Mouse (Mus musculus): ENCODE data around the gene Epb41l5. TPM values are rescaled to one million over a fixed set of nuclear protein-coding genes. Genes with fewer than 3 reads are reported as not detected.

The Epb41l5 gene
- polyA plus RNA-seq, 1 experiment: 1.6 TPM

DNA sequence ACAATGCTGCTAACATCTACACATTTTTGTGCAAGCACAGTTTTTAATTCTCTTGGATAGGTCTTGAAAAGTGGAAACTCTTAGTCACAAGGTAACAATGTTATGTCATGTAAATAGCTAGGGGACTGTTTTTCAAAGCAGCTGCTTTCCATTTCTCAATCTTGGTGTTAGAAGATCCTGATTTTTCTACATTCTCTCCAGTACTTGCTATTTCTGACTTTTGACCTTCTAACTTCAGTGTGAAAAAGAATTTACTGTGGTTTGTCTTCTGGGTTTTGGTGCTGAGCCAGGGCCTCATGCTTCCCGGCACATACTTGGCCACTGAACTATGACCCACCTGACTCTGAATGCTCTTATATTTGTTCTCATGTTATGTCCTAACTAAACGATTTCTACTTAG, 8.8 kb downstream of the Epb41l5 start:
- Histone ChIP-seq H3K36me3 (ENCODE audit: control insufficient read depth, insufficient read depth, low read length) (no peaks in the 10 kb centered on the region), H3K4me3 (ENCODE audit: control insufficient read depth, insufficient read depth, low read length) (no peak overlapping the region), H3K27ac (ENCODE audit: control insufficient read depth, insufficient read depth, low read length) (no peak overlapping the region), H3K27me3 (ENCODE audit: control insufficient read depth, insufficient read depth, low read length) (no peaks in the 10 kb centered on the region), H3K4me1 (replicated peaks; ENCODE audit: control insufficient read depth, insufficient read depth, low read length) (no peaks in the 10 kb centered on the region)
- WGBS: 69% methylated on average over 2 of the region's 2 CpGs
- TF ChIP-seq CTCF (IDR thresholded peaks at IDR 0.05; ENCODE audit: borderline replicate concordance, control insufficient read depth, extremely low read depth, insufficient read depth, low read length, poor library complexity): no peak
- TF ChIP-seq POLR2A (IDR thresholded peaks at IDR 0.05; ENCODE audit: control insufficient read depth, extremely low read depth, insufficient read depth, low read length, poor library complexity): no peak
- DNase-seq: no peak

DNA sequence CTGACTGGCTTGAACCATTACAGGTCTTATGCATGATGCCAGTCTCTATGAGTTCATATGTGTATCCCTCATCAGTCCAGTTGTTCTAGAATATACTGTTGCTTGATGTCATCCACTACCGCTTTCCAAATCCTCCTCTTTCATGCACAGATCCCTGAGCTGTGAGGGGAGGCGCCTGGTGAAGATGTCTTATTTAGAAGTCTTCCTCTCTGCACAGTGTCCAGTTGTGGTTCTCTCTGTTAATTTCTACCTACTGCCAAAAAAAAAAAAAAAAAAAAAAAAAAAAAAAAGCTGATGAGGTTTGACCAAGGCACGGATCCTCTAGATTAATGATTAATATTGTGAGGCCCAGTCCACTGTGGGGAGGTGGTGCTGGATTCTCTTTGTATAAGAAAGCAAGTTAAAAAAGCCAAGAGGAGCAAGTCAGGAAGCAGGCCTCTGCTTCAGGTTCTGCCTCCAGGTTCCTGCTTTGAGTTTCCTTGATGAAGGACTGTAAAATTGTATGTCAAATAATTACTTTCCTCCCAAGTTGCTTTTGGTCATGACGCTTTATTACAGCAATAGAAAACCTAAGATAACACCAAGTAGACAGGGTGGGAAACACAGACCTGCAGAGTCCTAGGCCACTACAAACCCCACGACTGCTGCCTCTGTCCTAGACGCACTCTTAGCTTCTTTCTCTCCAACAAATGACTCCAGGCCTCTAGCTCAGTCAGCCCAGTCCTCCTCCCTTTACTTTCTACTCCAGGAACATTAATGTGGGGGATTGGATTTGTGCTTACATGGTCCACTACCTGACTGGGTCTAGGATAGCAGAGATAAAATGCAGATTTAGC, 11.4 kb downstream of the Epb41l5 start:
- H3K36me3 ChIP-seq (ENCODE audit: control insufficient read depth, insufficient read depth, low read length): no peaks in the 10 kb centered on the region
- TF ChIP-seq CTCF (IDR thresholded peaks at IDR 0.05; ENCODE audit: borderline replicate concordance, control insufficient read depth, extremely low read depth, insufficient read depth, low read length, poor library complexity) (no peak), POLR2A (IDR thresholded peaks at IDR 0.05; ENCODE audit: control insufficient read depth, extremely low read depth, insufficient read depth, low read length, poor library complexity) (no peak)
- H3K27me3 ChIP-seq (ENCODE audit: control insufficient read depth, insufficient read depth, low read length): no peaks in the 10 kb centered on the region
- H3K4me1 ChIP-seq (replicated peaks; ENCODE audit: control insufficient read depth, insufficient read depth, low read length): no peaks in the 10 kb centered on the region
- no peak for DNase-seq
- H3K27ac ChIP-seq (ENCODE audit: control insufficient read depth, insufficient read depth, low read length): no peak overlapping the region
- no peak overlapping the region for H3K4me3 ChIP-seq (ENCODE audit: control insufficient read depth, insufficient read depth, low read length)
- 98% methylated on average over 6 of the region's 6 CpGs for WGBS

DNA sequence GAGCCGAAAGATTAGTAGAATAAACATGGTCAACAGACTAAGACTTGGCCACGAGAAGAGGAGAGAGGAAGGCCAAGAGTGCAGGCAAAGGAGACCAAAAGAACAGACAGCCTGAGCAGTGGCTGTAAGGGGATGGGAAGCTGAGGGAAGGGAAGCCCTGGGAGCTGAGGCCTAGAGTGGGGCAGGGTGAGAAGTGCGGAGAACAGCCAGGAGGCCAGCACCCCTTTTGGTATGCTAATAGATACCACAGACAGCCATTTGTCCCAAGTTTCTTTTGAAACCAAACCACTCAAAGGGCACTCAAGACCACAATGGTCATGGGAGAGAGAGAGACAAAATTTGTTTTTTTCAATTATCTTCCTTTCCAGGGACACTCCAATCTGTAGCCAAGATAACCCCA, 14.1 kb downstream of the Epb41l5 start:
- no peak for DNase-seq
- 90% methylated on average over 3 of the region's 3 CpGs for whole genome bisulfite sequencing
- no peaks in the 10 kb centered on the region for H3K27me3 ChIP-seq (ENCODE audit: control insufficient read depth, insufficient read depth, low read length)
- H3K4me3 ChIP-seq (ENCODE audit: control insufficient read depth, insufficient read depth, low read length): no peak overlapping the region
- TF ChIP-seq CTCF (IDR thresholded peaks at IDR 0.05; ENCODE audit: borderline replicate concordance, control insufficient read depth, extremely low read depth, insufficient read depth, low read length, poor library complexity) (no peak), POLR2A (IDR thresholded peaks at IDR 0.05; ENCODE audit: control insufficient read depth, extremely low read depth, insufficient read depth, low read length, poor library complexity) (no peak)
- no peak overlapping the region for H3K27ac ChIP-seq (ENCODE audit: control insufficient read depth, insufficient read depth, low read length)
- H3K4me1 ChIP-seq (replicated peaks; ENCODE audit: control insufficient read depth, insufficient read depth, low read length): no peaks in the 10 kb centered on the region
- no peaks in the 10 kb centered on the region for H3K36me3 ChIP-seq (ENCODE audit: control insufficient read depth, insufficient read depth, low read length)

DNA sequence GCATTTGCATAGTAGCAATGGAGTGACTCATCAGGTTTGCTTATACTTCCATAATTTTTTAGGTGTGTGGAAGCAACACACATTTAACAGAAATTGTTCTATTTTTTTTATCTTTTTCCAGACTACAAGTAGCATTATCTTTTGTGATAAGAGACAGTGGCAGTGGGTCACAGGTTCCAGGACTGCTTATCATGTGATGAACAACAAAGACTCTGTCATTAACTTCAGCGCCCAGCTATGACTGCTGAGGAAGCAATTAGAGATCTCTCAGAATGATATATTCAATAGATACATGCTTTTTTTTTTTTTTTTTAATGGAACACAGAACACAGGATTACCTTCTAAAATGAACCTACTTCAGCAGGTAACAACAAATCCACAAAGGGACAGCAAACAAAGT, 18.4 kb downstream of the Epb41l5 start:
- no peak overlapping the region for H3K27ac ChIP-seq (ENCODE audit: control insufficient read depth, insufficient read depth, low read length)
- DNase-seq: no peak
- H3K27me3 ChIP-seq (ENCODE audit: control insufficient read depth, insufficient read depth, low read length): no peaks in the 10 kb centered on the region
- H3K36me3 ChIP-seq (ENCODE audit: control insufficient read depth, insufficient read depth, low read length): no peaks in the 10 kb centered on the region
- H3K4me1 ChIP-seq (replicated peaks; ENCODE audit: control insufficient read depth, insufficient read depth, low read length): no peaks in the 10 kb centered on the region
- WGBS: 100% methylated on average over 1 of the region's 1 CpGs
- TF ChIP-seq CTCF (IDR thresholded peaks at IDR 0.05; ENCODE audit: borderline replicate concordance, control insufficient read depth, extremely low read depth, insufficient read depth, low read length, poor library complexity) (no peak), POLR2A (IDR thresholded peaks at IDR 0.05; ENCODE audit: control insufficient read depth, extremely low read depth, insufficient read depth, low read length, poor library complexity) (no peak)
- H3K4me3 ChIP-seq (ENCODE audit: control insufficient read depth, insufficient read depth, low read length): no peak overlapping the region

DNA sequence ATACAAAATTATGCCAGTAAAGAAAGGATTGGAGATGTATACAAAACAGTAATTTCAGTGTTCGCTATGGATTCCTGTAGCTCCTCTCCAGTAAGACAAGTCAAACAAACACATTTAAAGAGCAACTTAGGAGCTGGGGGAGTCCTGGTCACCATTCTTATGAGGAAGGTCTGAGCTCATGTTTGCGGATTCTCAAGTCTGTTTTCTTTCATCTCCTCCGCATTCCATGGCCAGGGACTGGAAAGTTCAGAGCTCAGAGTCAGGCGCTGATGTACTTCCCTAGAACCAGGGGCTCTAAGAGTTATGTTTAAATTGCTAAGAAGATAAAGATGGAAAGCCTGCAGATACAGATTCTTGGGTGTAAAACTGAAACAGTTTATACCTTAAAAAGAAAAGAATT, 22.0 kb downstream of the Epb41l5 start:
- 93% methylated on average over 4 of the region's 4 CpGs for WGBS
- H3K27me3 ChIP-seq (ENCODE audit: control insufficient read depth, insufficient read depth, low read length): no peaks in the 10 kb centered on the region
- TF ChIP-seq POLR2A (IDR thresholded peaks at IDR 0.05; ENCODE audit: control insufficient read depth, extremely low read depth, insufficient read depth, low read length, poor library complexity) (no peak), CTCF (IDR thresholded peaks at IDR 0.05; ENCODE audit: borderline replicate concordance, control insufficient read depth, extremely low read depth, insufficient read depth, low read length, poor library complexity) (no peak)
- H3K27ac ChIP-seq (ENCODE audit: control insufficient read depth, insufficient read depth, low read length): no peak overlapping the region
- DNase-seq: no peak
- no peak overlapping the region for H3K4me3 ChIP-seq (ENCODE audit: control insufficient read depth, insufficient read depth, low read length)
- no peaks in the 10 kb centered on the region for H3K36me3 ChIP-seq (ENCODE audit: control insufficient read depth, insufficient read depth, low read length)
- H3K4me1 ChIP-seq (replicated peaks; ENCODE audit: control insufficient read depth, insufficient read depth, low read length): no peaks in the 10 kb centered on the region

- Histone ChIP-seq H3K36me3 (ENCODE audit: control insufficient read depth, insufficient read depth, low read length) (no peaks in the 10 kb centered on the region), H3K27ac (ENCODE audit: control insufficient read depth, insufficient read depth, low read length) (no peak overlapping the region), H3K27me3 (ENCODE audit: control insufficient read depth, insufficient read depth, low read length) (no peaks in the 10 kb centered on the region), H3K4me3 (ENCODE audit: control insufficient read depth, insufficient read depth, low read length) (no peak overlapping the region), H3K4me1 (replicated peaks; ENCODE audit: control insufficient read depth, insufficient read depth, low read length) (no peaks in the 10 kb centered on the region)
- WGBS: 93% methylated on average over 2 of the region's 2 CpGs
- DNase-seq: no peak
- TF ChIP-seq POLR2A (IDR thresholded peaks at IDR 0.05; ENCODE audit: control insufficient read depth, extremely low read depth, insufficient read depth, low read length, poor library complexity) (no peak), CTCF (IDR thresholded peaks at IDR 0.05; ENCODE audit: borderline replicate concordance, control insufficient read depth, extremely low read depth, insufficient read depth, low read length, poor library complexity) (no peak)
Observed at GRCm38 (mm10) chr1:119624444-119624843, 24.4 kb downstream of the Epb41l5 start.

All from thymus, adult 2 months (tissue).